Mouse (Mus musculus): ENCODE measurements at regions not wholly inside any gene's neighbourhood (a gene's known extent, or its start where the extent isn't known, plus 50 kb on each side); places are given as distances from the start of the nearest gene placed in this dataset.

GRCm38 (mm10) chr2:157633286-157633685 lies 62.2 kb upstream of the Blcap start:
- Histone ChIP-seq H3K27ac (ENCODE audit: low read depth, low read length) (no peak overlapping the region), H3K4me3 (ENCODE audit: low read length) (no peak overlapping the region), H3K4me1 (ENCODE audit: control insufficient read depth, insufficient read depth, low read length) (no peaks in the 10 kb centered on the region), H3K9ac (ENCODE audit: low read depth, low read length) (no peak overlapping the region), H3K36me3 (ENCODE audit: control insufficient read depth, insufficient read depth, low read length) (no peaks in the 10 kb centered on the region), H3K9me3 (ENCODE audit: control insufficient read depth, low read length) (no peaks in the 10 kb centered on the region), H3K27me3 (ENCODE audit: control insufficient read depth, insufficient read depth, low read length) (no peaks in the 10 kb centered on the region; the same call in 1 of the 2 replicates), H3K4me2 (replicated peaks; ENCODE audit: low read depth, low read length) (no peak overlapping the region)
- no peak for ATAC-seq (ENCODE audit: low FRiP score, low TSS enrichment)
- 55% methylated on average over 7 of the region's 7 CpGs for WGBS

DNA sequence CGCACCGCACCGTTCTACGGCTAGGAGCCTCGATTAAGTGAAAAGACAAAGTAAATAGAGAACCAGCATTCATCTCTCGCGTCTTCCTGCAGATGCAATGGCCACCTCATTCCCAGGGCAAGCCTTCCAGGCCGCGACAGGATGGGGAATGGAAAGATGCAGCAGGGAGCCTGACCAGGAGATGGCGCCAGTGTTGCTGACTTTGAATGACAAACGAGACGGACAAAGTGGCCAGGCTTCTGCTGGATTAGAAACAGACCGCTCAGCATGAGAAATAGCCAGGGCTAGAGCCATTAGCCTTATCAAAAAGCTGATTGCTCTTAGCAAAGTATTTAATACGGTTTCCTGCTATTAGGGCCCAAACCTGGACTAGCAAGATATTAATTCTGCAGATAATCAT lies 64.6 kb upstream of the Blcap start:
- no peaks in the 10 kb centered on the region for H3K36me3 ChIP-seq (ENCODE audit: control insufficient read depth, insufficient read depth, low read length)
- H3K4me3 ChIP-seq (ENCODE audit: low read length): no peak overlapping the region
- H3K9me3 ChIP-seq (ENCODE audit: control insufficient read depth, low read length): no peaks in the 10 kb centered on the region
- H3K4me1 ChIP-seq (ENCODE audit: control insufficient read depth, insufficient read depth, low read length): no peaks in the 10 kb centered on the region
- H3K27me3 ChIP-seq (ENCODE audit: control insufficient read depth, insufficient read depth, low read length): no peaks in the 10 kb centered on the region; the same call in 1 of the 2 replicates
- H3K4me2 ChIP-seq (replicated peaks; ENCODE audit: low read depth, low read length): no peak overlapping the region
- H3K9ac ChIP-seq (ENCODE audit: low read depth, low read length): no peak overlapping the region
- WGBS: 8% methylated on average over 14 of the region's 14 CpGs
- 0 out of 2 replicates have a peak, but pooled peaks have one; percentile 64 for ATAC-seq (ENCODE audit: low FRiP score, low TSS enrichment)
- H3K27ac ChIP-seq (ENCODE audit: low read depth, low read length): no peak overlapping the region

DNA sequence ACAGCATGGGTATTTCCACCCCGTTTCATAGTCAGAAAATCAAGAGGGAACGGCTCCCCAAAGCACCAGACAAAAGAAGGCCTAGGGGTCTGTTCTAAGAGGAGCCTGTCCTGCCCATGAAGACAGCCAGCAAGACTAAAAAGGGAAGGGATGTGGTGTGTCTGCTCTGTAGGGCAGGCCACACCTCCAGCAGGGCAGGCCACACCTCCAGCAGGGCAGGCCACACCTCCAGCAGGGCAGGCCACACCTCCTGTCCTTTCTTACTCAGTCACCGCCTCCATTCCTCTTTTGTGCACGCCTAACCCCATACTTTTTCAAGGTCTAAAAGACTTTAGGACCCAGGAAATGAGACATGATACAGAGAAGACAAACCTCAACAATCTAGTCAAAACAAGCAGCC lies 69.8 kb upstream of the Blcap start:
- no peak overlapping the region for H3K9ac ChIP-seq (ENCODE audit: low read depth, low read length)
- no peak overlapping the region for H3K4me2 ChIP-seq (replicated peaks; ENCODE audit: low read depth, low read length)
- no peaks in the 10 kb centered on the region for H3K9me3 ChIP-seq (ENCODE audit: control insufficient read depth, low read length)
- H3K4me1 ChIP-seq (ENCODE audit: control insufficient read depth, insufficient read depth, low read length): no peaks in the 10 kb centered on the region
- 40% methylated on average over 4 of the region's 4 CpGs for WGBS
- no peak overlapping the region for H3K4me3 ChIP-seq (ENCODE audit: low read length)
- no peaks in the 10 kb centered on the region for H3K36me3 ChIP-seq (ENCODE audit: control insufficient read depth, insufficient read depth, low read length)
- no peak for ATAC-seq (ENCODE audit: low FRiP score, low TSS enrichment)
- no peaks in the 10 kb centered on the region for H3K27me3 ChIP-seq (ENCODE audit: control insufficient read depth, insufficient read depth, low read length)
- H3K27ac ChIP-seq (ENCODE audit: low read depth, low read length): no peak overlapping the region

GRCm38 (mm10) chr2:157663584-157664375 lies 73.4 kb upstream of the Ctnnbl1 start:
- WGBS: 26% methylated on average over 20 of the region's 20 CpGs
- ATAC-seq (ENCODE audit: low FRiP score, low TSS enrichment): no peak
- Histone ChIP-seq H3K4me2 (replicated peaks; ENCODE audit: low read depth, low read length) (no peak overlapping the region), H3K9ac (ENCODE audit: low read depth, low read length) (no peak overlapping the region), H3K36me3 (ENCODE audit: control insufficient read depth, insufficient read depth, low read length) (no peaks in the 10 kb centered on the region), H3K4me1 (ENCODE audit: control insufficient read depth, insufficient read depth, low read length) (no peaks in the 10 kb centered on the region), H3K27me3 (ENCODE audit: control insufficient read depth, insufficient read depth, low read length) (no peaks in the 10 kb centered on the region), H3K4me3 (ENCODE audit: low read length) (no peak overlapping the region), H3K27ac (ENCODE audit: low read depth, low read length) (no peak overlapping the region), H3K9me3 (ENCODE audit: control insufficient read depth, low read length) (0 out of 2 replicates have a peak, but pooled peaks cover 3% of the 10 kb centered on the region)

DNA sequence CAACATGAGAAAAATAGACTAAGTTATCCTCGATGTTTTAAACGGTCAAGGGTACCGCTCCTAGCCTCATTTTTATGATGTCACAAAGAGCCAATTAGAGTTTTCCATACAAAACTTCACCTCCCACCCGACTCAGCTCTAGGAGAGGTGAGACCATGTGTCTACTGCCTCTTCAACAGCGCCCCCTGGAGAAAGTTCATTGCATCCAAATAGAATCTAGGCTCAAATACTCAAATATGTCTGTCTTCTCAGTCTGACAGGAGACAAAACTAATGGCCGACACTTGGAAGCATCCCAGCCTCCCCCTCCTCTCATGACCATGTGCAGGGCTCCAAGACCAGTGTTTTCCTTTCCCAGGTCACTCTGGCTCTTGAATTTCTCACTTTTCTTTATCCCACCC lies 72.7 kb upstream of the Ctnnbl1 start:
- H3K9me3 ChIP-seq (ENCODE audit: control insufficient read depth, low read length): 0 out of 2 replicates have a peak, but pooled peaks cover 3% of the 10 kb centered on the region
- H3K4me2 ChIP-seq (replicated peaks; ENCODE audit: low read depth, low read length): no peak overlapping the region
- no peak overlapping the region for H3K9ac ChIP-seq (ENCODE audit: low read depth, low read length)
- ATAC-seq (ENCODE audit: low FRiP score, low TSS enrichment): no peak
- H3K36me3 ChIP-seq (ENCODE audit: control insufficient read depth, insufficient read depth, low read length): no peaks in the 10 kb centered on the region
- H3K27ac ChIP-seq (ENCODE audit: low read depth, low read length): no peak overlapping the region
- H3K27me3 ChIP-seq (ENCODE audit: control insufficient read depth, insufficient read depth, low read length): no peaks in the 10 kb centered on the region
- H3K4me1 ChIP-seq (ENCODE audit: control insufficient read depth, insufficient read depth, low read length): no peaks in the 10 kb centered on the region
- 51% methylated on average over 6 of the region's 6 CpGs for WGBS
- H3K4me3 ChIP-seq (ENCODE audit: low read length): no peak overlapping the region

DNA sequence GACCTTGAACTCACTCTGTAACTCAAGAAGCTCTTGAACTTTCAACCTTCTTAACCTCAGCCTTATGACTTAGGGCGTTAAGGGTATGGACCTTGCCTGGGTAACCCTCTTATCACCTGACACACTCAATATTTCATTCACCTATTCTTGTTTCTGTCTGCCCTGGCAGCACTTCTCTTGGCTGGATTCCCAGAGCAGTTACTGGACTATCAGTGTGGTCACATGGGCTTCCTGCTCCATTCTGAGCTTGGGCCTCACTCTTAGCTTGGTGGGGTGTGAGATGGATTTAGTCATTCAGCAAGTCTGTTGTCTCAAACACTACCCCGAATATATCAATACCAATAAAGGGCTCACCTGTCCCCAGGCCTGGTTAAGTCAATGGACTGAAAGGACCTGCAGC lies 67.0 kb upstream of the Ctnnbl1 start:
- no peak for ATAC-seq (ENCODE audit: low FRiP score, low TSS enrichment)
- Histone ChIP-seq H3K4me3 (ENCODE audit: low read length) (no peak overlapping the region), H3K4me1 (ENCODE audit: control insufficient read depth, insufficient read depth, low read length) (0 out of 2 replicates have a peak, but pooled peaks cover 3% of the 10 kb centered on the region), H3K27me3 (ENCODE audit: control insufficient read depth, insufficient read depth, low read length) (no peaks in the 10 kb centered on the region), H3K9ac (ENCODE audit: low read depth, low read length) (no peak overlapping the region), H3K36me3 (ENCODE audit: control insufficient read depth, insufficient read depth, low read length) (no peaks in the 10 kb centered on the region), H3K27ac (ENCODE audit: low read depth, low read length) (no peak overlapping the region), H3K4me2 (replicated peaks; ENCODE audit: low read depth, low read length) (no peak overlapping the region), H3K9me3 (ENCODE audit: control insufficient read depth, low read length) (0 out of 2 replicates have a peak, but pooled peaks cover 3% of the 10 kb centered on the region)
- 67% methylated on average over 2 of the region's 2 CpGs for WGBS

DNA sequence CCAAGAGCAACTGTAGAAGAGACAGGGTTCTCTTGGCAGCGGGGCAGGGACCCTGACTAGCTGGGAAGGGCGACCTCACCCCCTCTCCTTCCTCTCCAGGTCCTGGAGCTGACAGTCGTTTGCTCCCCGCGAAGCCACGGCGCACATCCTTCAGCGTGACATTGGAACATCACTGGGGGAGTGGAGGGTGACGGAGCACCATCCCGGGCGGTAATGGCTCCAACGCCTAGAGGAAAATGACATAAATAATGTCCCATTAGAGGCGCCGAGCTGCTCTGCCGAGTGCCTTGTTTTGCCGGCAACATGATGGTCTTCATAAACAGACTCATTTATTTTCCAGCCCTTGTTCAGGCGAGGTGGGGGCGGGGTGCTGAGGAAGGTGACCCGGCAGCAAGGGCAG lies 62.3 kb upstream of the Ctnnbl1 start:
- 24% methylated on average over 19 of the region's 19 CpGs for WGBS
- no peak overlapping the region for H3K9ac ChIP-seq (ENCODE audit: low read depth, low read length)

GRCm38 (mm10) chr2:157676396-157677176 lies 60.6 kb upstream of the Ctnnbl1 start:
- H3K4me3 ChIP-seq (ENCODE audit: low read length): no peak overlapping the region
- WGBS: 45% methylated on average over 9 of the region's 10 CpGs
- 0 out of 2 replicates have a peak, but pooled peaks cover 5% of the 10 kb centered on the region for H3K4me1 ChIP-seq (ENCODE audit: control insufficient read depth, insufficient read depth, low read length)
- 0 out of 2 replicates have a peak overlapping the region, but pooled peaks have one; percentile 0 for H3K27ac ChIP-seq (ENCODE audit: low read depth, low read length)
- no peak overlapping the region for H3K9ac ChIP-seq (ENCODE audit: low read depth, low read length)
- ATAC-seq (ENCODE audit: low FRiP score, low TSS enrichment): no peak
- H3K36me3 ChIP-seq (ENCODE audit: control insufficient read depth, insufficient read depth, low read length): no peaks in the 10 kb centered on the region
- no peaks in the 10 kb centered on the region for H3K27me3 ChIP-seq (ENCODE audit: control insufficient read depth, insufficient read depth, low read length)
- no peaks in the 10 kb centered on the region for H3K9me3 ChIP-seq (ENCODE audit: control insufficient read depth, low read length)
- H3K4me2 ChIP-seq (replicated peaks; ENCODE audit: low read depth, low read length): no peak overlapping the region

More for the DNA sequence above, 62.3 kb upstream of the Ctnnbl1 start:
- Histone ChIP-seq H3K4me1 (ENCODE audit: control insufficient read depth, insufficient read depth, low read length) (0 out of 2 replicates have a peak, but pooled peaks cover 5% of the 10 kb centered on the region), H3K36me3 (ENCODE audit: control insufficient read depth, insufficient read depth, low read length) (no peaks in the 10 kb centered on the region), H3K27ac (ENCODE audit: low read depth, low read length) (no peak overlapping the region), H3K27me3 (ENCODE audit: control insufficient read depth, insufficient read depth, low read length) (no peaks in the 10 kb centered on the region), H3K4me2 (replicated peaks; ENCODE audit: low read depth, low read length) (no peak overlapping the region), H3K4me3 (ENCODE audit: low read length) (no peak overlapping the region), H3K9me3 (ENCODE audit: control insufficient read depth, low read length) (no peaks in the 10 kb centered on the region)
- ATAC-seq (ENCODE audit: low FRiP score, low TSS enrichment): no peak

DNA sequence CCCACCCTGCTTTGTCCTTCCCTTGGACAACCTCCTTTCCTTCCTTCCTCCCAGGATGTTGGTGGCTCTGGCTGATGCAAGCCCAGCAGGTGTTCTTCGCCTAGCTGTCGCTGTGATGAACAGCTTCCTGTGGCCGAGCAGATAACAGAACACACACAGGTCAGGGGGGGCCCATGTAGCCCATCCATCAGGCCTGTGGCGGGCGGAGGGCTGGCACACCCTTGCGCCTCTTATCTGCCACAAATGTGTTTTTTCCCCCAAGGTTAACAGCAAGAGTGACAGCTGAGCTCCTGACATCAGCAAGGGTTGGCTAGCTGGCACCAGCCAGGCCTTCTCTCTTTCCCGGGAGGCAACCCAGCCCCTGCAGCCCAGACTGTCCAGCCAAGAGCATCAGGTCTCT lies 59.9 kb upstream of the Ctnnbl1 start:
- H3K4me3 ChIP-seq (ENCODE audit: low read length): no peak overlapping the region
- H3K4me1 ChIP-seq (ENCODE audit: control insufficient read depth, insufficient read depth, low read length): 0 out of 2 replicates have a peak, but pooled peaks cover 5% of the 10 kb centered on the region
- ATAC-seq (ENCODE audit: low FRiP score, low TSS enrichment): peak; percentile 66; the same call in 1 of the 2 replicates
- H3K4me2 ChIP-seq (replicated peaks; ENCODE audit: low read depth, low read length): no peak overlapping the region
- WGBS: 25% methylated on average over 7 of the region's 7 CpGs
- H3K9ac ChIP-seq (ENCODE audit: low read depth, low read length): no peak overlapping the region
- no peaks in the 10 kb centered on the region for H3K36me3 ChIP-seq (ENCODE audit: control insufficient read depth, insufficient read depth, low read length)
- no peaks in the 10 kb centered on the region for H3K27me3 ChIP-seq (ENCODE audit: control insufficient read depth, insufficient read depth, low read length)
- H3K9me3 ChIP-seq (ENCODE audit: control insufficient read depth, low read length): no peaks in the 10 kb centered on the region
- H3K27ac ChIP-seq (ENCODE audit: low read depth, low read length): no peak overlapping the region
